Mouse (Mus musculus) cerebellum, adult 11 months (tissue): ENCODE measurements at regions not wholly inside any gene's neighbourhood (a gene's known extent, or its start where the extent isn't known, plus 50 kb on each side); places are given as distances from the start of the nearest gene placed in this dataset.
"Not testable (repeated sequence)": the region's sequence is repeated elsewhere in the genome, so short reads cannot be mapped to it uniquely, and the experiment has no call there.

Experiments
- DNase-seq: peaks from one replicate; pipeline ENCODE4 v3.0.0; 2022

DNA sequence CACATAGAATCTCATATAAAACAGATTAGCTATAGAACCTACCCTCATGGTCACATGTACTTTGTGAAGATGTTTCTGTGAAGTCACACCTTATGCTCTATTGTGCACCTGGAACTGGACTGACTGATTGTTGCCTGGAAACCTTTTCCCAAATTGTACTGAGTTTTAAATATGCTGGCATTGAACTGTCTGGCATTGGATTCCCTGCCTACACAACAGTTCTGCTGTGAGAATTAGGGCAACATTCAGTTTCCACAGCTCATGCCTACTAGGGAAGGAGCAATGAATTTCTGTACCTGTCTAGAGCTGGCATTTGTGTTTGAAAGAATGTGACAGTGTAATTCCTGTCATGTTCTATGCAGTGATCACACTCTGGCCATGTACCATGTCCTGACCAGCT is 60.4 kb upstream of the Poc5 start:
- no peak for DNase-seq

DNA sequence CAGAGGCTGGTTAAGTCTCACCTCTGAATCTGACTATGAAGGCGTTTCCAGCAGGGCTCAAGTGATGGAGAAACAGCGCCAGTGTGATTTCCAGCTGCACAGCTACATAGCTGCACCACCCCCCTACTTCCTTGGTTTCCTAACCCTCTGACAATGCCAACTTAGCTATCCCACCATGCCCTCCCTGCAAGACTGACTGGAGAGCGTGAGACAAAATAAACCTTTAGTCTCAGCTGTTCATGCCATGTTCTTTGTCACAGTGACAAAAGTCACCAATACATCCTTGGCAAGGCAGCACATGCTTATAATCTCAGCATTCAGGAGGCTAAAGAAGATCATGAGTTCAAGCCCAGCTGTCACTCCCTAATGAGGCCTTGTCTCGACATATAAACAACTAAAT is 63.5 kb upstream of the Poc5 start:
- DNase-seq, result no peak

DNA sequence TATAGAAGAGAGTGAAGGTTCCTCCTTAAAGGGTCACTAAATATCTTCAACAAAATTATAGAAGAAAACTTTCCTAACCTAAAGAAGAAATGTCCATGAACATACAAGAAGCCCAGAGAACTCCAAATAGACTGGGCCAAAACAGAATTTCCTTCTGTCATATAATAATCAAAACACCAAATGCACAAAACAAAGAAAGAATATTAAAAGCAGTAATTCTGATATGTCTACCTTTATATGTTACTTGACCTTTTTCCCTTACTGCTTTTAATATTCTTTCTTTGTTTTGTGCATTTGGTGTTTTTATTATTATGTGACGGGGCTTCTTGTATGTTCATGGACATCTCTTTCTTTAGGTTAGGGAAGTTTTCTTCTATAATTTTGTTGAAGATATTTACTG is 70.9 kb upstream of the Poc5 start:
- not testable (repeated sequence) for DNase-seq

DNA sequence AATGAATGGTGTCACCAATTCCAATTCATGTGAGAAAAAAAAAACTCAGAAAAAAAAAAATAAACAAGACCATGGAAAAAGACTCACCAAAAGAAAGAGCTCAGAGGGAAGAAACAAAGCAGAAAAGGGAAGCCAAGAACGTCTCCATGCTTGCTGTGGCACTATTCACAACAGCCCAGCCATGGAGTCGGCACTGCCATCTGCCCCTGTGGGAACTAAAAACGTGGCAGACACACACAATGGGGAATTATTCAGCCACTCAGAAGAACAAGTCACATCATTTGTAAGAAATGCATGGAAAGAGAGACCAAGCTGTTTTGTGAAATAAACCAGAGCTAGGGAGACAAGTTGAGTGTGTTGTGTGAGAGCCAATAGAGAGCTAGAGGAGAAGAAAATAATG is 74.9 kb upstream of the Poc5 start:
- DNase-seq, result no peak

DNA sequence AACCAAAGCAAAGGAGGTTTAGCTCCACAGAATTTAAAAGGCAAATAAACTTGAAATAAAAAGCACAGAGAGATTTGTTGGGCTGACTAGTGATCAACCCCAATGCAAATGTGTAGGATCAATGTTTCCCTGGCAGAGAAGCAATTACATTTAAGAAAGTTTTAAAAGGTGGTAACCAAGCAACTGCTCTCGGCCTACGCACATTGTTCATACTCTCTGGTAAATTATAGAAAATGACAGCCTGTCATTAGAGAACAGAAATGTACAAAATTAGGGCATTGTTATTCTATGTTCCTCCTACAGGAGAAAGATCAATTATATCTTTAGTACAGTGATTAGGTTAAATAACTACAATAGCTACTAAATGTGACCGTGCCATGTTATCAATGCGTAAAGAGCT is 85.6 kb upstream of the Poc5 start:
- no peak for DNase-seq

DNA sequence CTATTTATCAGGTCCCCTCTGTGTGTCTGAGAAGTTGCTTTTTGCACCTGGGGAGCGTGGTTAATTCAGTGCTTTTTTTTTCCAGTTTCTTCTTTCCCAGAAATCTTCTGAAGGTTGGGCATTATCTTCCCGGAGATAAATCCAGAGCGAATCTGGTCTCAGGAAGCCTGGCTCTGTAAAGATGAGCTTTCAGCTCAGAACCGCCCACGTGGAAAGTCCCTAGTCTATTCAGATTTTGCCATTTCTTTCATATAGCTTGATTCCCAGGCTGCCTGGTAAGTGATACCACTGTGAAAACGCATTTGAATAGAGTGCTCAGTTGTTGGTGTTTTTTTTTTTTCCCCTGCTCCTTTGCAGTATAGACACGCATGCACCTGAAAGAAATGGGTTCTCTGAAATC is 100.3 kb upstream of the Poc5 start:
- no peak for DNase-seq

DNA sequence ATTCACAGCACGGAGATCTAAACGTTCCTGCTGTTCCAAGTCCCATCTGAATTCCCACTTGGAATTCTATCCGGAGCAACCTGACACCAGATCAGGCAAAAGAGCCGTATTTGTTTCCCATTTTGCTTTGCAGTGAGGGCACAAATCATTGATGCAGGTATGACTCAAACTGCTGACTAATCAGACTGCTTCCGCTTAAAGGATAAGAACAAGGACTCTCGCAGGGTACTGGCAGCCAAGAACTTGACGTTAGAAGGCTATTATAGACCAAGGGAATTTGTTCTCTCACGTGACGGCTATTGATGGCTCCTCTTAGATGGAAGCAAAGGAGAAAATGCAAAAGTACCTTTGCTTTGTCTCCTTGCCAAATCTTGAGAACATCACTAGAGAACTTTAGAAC is 118.1 kb upstream of the Poc5 start:
- no peak for DNase-seq

DNA sequence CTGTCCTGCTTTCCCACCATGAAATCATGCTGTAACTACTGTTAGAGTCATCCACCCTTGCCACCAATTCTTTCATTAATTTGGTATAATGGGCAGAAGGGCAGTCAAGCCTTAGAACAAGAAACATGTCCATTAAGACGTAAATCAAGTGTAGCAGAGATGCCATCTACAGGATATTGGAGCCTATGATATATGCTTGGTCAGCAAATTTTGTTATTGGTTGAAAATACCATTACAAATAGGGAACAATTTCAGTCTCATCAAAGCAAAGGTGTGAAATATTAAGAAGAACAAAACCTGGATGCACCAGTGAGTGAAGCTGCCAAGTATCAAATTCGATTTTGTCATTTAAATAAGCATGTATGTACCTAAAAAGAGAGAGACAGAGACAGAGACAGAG is 123.6 kb upstream of the Sv2c start:
- no peak for DNase-seq

DNA sequence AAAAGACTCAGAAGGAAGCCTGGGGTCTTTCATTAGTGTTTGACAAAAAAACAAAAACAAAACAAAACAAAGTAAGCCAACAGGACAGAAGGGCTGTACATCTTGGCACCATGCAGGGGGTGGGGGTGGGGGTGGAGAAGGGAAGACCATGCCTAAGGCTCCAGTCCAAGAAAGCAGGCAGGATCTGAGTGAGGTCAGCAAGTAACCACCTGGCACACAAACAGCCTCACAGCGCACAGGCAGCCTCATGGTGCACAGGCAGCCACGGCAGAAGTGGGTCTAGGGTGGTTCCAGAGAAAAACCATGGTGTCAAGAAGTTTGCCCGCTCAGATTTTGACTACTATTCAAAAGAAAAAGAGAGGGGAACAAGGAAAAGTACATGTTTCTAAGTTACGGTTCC is 122.0 kb upstream of the Sv2c start:
- no peak for DNase-seq

DNA sequence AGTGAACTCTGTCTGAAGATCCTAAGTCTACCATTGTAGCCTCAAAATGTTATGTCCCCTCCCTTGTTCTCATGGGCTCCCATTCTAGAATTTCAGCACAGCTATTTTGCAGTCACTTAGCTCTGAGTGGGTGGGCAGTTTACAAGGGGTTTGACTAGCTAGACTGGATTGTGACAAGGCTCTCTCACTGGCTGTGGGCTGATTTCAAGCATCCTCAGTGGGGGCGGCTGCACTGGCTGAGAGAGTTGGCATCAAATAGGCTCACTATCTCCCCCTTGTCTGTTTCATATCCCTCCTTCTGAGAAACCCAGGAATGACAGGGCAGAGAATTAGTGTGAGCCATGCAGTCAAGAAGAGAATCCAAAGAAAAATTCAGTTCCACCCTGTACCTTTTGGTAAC is 88.4 kb upstream of the Sv2c start:
- no peak for DNase-seq

DNA sequence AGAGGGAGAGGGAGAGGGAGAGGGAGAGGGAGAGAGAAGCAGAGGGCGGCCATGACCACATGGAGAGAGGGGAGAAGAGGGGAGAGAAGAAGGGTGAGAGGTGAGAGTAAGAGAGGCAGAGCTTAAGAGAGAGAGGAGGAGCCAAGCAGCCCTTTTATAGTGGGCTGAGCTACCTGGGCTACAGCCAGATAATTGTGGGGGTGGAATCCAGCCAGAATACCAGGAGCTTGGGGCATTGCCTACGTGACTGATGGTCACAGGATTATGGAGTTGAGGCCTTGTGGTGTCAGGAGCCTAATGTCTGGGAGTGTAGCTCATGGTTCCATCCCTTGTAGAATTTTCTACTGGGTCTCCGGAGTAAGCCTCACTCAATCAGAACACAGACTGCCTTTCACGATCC is 83.1 kb upstream of the Sv2c start:
- peak; percentile 1 for DNase-seq

DNA sequence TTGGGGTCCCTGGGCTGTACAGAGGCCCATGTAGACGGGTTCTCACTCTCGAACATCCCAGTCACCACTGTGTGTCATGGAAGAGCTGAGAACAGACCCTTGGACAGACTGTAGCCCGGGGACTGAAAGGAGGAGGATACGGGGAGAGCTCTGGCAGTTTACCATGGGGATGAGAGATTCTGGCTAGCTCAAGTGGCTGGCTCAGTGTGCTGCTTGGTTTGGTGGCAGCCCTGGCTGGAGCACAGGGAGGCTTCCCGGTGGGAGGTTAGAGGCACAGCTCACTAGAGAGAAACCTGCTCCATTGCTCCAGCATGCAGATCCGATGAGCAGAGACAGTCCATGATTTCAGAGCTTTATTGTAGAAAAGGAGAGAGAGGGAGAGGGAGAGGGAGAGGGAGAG is 82.7 kb upstream of the Sv2c start:
- peak; percentile 26 for DNase-seq

DNA sequence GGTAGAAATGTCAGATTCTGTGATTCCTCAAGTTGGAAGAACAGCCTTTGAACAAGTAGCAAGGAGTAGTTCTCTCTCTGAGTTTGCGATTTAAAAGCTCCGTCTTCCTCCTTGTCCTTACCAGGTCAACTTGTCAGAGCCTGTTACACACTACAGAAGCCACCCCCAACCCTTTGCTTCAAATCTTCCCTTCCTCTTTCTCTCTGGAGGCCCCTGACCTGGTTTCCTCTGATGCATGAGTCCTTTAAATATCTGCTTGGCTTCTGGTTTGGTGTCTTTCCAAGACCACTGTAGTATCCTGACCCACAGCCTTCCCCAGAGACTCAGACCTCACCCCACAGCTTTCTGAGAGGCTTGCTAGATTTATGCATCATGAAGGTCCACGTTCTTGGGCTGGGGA is 73.7 kb upstream of the Sv2c start:
- no peak for DNase-seq

DNA sequence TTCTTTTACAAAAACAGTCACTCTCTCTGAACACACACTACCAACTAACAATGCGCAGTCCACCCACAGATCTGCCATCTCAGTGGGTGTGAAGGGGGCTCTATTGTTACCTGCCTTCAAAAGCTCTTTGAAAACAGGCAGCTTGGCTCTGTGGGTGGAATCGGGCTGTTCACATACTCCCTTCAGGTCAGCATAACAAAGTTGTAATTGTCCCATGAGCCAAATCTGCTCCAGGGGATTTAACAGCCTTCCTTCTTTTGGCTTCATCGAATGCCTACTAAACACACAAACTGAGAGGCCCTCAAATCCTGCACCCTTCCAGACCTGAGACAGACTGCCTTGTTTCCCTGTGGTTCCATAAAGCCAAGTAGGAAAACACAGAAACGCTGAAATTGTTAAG is 56.2 kb upstream of the Sv2c start:
- no peak for DNase-seq
